Mouse (Mus musculus) natural killer cell, adult 2 months (primary cell): ENCODE results near the gene Islr.

ENCODE experiments used
- DNase-seq, 2 experiments: peaks; one replicate each; pipeline ENCODE4 v3.0.0; 2022; ENCODE audit warnings: low spot score in 2 of 2

Islr gene

GRCm38 (mm10) chr9:58196610-58197567, 7.2 kb downstream of the Islr start:
- DNase-seq = no peak

GRCm38 (mm10) chr9:58196141-58196540, 8.0 kb downstream of the Islr start:
- no peak for DNase-seq

GRCm38 (mm10) chr9:58195671-58196070, 8.4 kb downstream of the Islr start:
- DNase-seq = no peak

GRCm38 (mm10) chr9:58194222-58194621, 9.9 kb downstream of the Islr start:
- DNase-seq = no peak

- DNase-seq = no peak
These were observed 19.6 kb downstream of the Islr start for GRCm38 (mm10) chr9:58184456-58184855.

- no peak for DNase-seq
These were observed 24.7 kb downstream of the Islr start for GRCm38 (mm10) chr9:58179390-58179789.

- DNase-seq = no peak
These were observed 26.9 kb downstream of the Islr start for GRCm38 (mm10) chr9:58177165-58177564.

- DNase-seq = no peak
These were observed 28.2 kb downstream of the Islr start for GRCm38 (mm10) chr9:58175745-58176487.

- no peak for DNase-seq
These were observed 29.3 kb downstream of the Islr start for GRCm38 (mm10) chr9:58174818-58175251.

- no peak for DNase-seq
These were observed 31.2 kb downstream of the Islr start for GRCm38 (mm10) chr9:58172863-58173262.

GRCm38 (mm10) chr9:58169426-58169825, 34.7 kb downstream of the Islr start:
- no peak for DNase-seq

- no peak for DNase-seq
These were observed 35.2 kb downstream of the Islr start for GRCm38 (mm10) chr9:58168880-58169279.

GRCm38 (mm10) chr9:58165779-58166178, 38.3 kb downstream of the Islr start:
- no peak for DNase-seq

GRCm38 (mm10) chr9:58163146-58163545, 41.0 kb downstream of the Islr start:
- no peak for DNase-seq

GRCm38 (mm10) chr9:58162173-58162572, 41.9 kb downstream of the Islr start:
- no peak for DNase-seq

- DNase-seq = peak in 1 of 2 experiments; percentile 7
These were observed 43.8 kb downstream of the Islr start for GRCm38 (mm10) chr9:58160315-58160714.

- DNase-seq = no peak
These were observed 44.3 kb downstream of the Islr start for GRCm38 (mm10) chr9:58159855-58160254.

GRCm38 (mm10) chr9:58158541-58159311, 45.4 kb downstream of the Islr start:
- DNase-seq = no peak

- DNase-seq = no peak
These were observed 46.3 kb downstream of the Islr start for GRCm38 (mm10) chr9:58157838-58158237.

GRCm38 (mm10) chr9:58156819-58157560, 47.1 kb downstream of the Islr start:
- DNase-seq = no peak

- no peak for DNase-seq
These were observed 48.7 kb downstream of the Islr start for GRCm38 (mm10) chr9:58155366-58155765.
